Comparison of ENCODE assay signal across 11 mouse cellular contexts in genomic region chr11:59337955-59338735, GRCm38 (mm10). TPM values are rescaled to one million over a fixed set of nuclear protein-coding genes. Genes with fewer than 3 reads are reported as not detected.
DNase-seq lines count a peak whose midpoint lies in the region; ATAC-seq and TF ChIP-seq lines count a peak whose summit lies in the region.
"Had no signal": no experiment of that assay in that cellular context is flagged by ENCODE, and none has a peak within 500 bp of the region (broad histone marks: within the 10 kb centered on the region; RNA-seq: fewer than 3 reads in every experiment).

No protein-coding gene starts in this region.

- H3K9me3 ChIP-seq in hindbrain, postnatal 0 days (ENCODE audit: low read length), result no peaks in the 10 kb centered on the region
- no peaks in the 10 kb centered on the region for H3K9me3 ChIP-seq in hindbrain, embryonic 16.5 days (ENCODE audit: control insufficient read depth, low read length)
- H3K9me3 ChIP-seq in heart, embryonic 13.5 days, result no peaks in the 10 kb centered on the region
- H3K9me3 ChIP-seq: intestine, embryonic 15.5 days; neural tube, embryonic 15.5 days had no signal

- ATAC-seq in hindbrain, postnatal 0 days, result no peak
- no peak for ATAC-seq in hindbrain, embryonic 16.5 days
- peak; percentile 40; the same call in 1 of the 2 replicates for ATAC-seq in heart, embryonic 13.5 days (ENCODE audit: extremely low read depth, insufficient number of reproducible peaks, low FRiP score, low TSS enrichment)
- ATAC-seq: intestine, embryonic 15.5 days had no signal

- DNase-seq in hindbrain, postnatal 0 days (ENCODE audit: low spot score), result peak; percentile 16
- peak; percentile 30 for DNase-seq in retina, postnatal 1 day
- no peak for DNase-seq in retina, embryonic 14.5 days (ENCODE audit: low spot score)
- DNase-seq in left cerebral cortex, postnatal 25 days (ENCODE audit: low spot score in 2 of 2), result peak; percentile 31 to 77
- DNase-seq in thymus, postnatal 0 days (ENCODE audit: low spot score), result no peak
- DNase-seq in thymus, postnatal 14 days, result no peak
- DNase-seq: cerebellum, adult 9-10 months had no signal

- H3K4me1 ChIP-seq in hindbrain, postnatal 0 days (ENCODE audit: insufficient read depth, low read length), result no peaks in the 10 kb centered on the region
- H3K4me1 ChIP-seq in hindbrain, embryonic 16.5 days (ENCODE audit: control insufficient read depth, insufficient read depth, low read depth, low read length), result no peaks in the 10 kb centered on the region
- peaks cover 35% of the 10 kb centered on the region for H3K4me1 ChIP-seq in heart, embryonic 13.5 days

- no peak overlapping the region for H3K9ac ChIP-seq in hindbrain, postnatal 0 days (replicated peaks; ENCODE audit: low read length)
- H3K9ac ChIP-seq in hindbrain, embryonic 16.5 days (ENCODE audit: low read depth, low read length), result no peak overlapping the region
- no peak overlapping the region for H3K9ac ChIP-seq in heart, embryonic 13.5 days
- H3K9ac ChIP-seq: intestine, embryonic 15.5 days; neural tube, embryonic 15.5 days had no signal

- intact Hi-C loops in left cerebral cortex, postnatal 25 days (cut with DNase I), result loop anchor here (1.0 to 2.0 kb wide), 2 partner anchors 33 to 159 kb away; no protein-coding TSS in a partner anchor

- no peak overlapping the region for H3K4me3 ChIP-seq in hindbrain, postnatal 0 days (ENCODE audit: low read length)
- no peak overlapping the region for H3K4me3 ChIP-seq in hindbrain, embryonic 16.5 days (ENCODE audit: low read length)
- no peak overlapping the region for H3K4me3 ChIP-seq in heart, embryonic 13.5 days
- H3K4me3 ChIP-seq: intestine, embryonic 15.5 days; neural tube, embryonic 15.5 days had no signal

- no peak overlapping the region for H3K4me2 ChIP-seq in hindbrain, postnatal 0 days (ENCODE audit: low read depth, low read length)
- H3K4me2 ChIP-seq in hindbrain, embryonic 16.5 days (ENCODE audit: low read length), result no peak overlapping the region
- H3K4me2 ChIP-seq in heart, embryonic 13.5 days, result peak overlapping the region; percentile 18
- H3K4me2 ChIP-seq: intestine, embryonic 15.5 days; neural tube, embryonic 15.5 days had no signal

- no peaks in the 10 kb centered on the region for H3K36me3 ChIP-seq in hindbrain, postnatal 0 days (ENCODE audit: insufficient read depth, low read length)
- no peaks in the 10 kb centered on the region for H3K36me3 ChIP-seq in hindbrain, embryonic 16.5 days (ENCODE audit: control insufficient read depth, insufficient read depth, low read length)
- H3K36me3 ChIP-seq in heart, embryonic 13.5 days, result no peaks in the 10 kb centered on the region
- H3K36me3 ChIP-seq: intestine, embryonic 15.5 days; neural tube, embryonic 15.5 days had no signal

- no peaks in the 10 kb centered on the region for H3K27me3 ChIP-seq in hindbrain, postnatal 0 days (ENCODE audit: insufficient read depth, low read length)
- H3K27me3 ChIP-seq in hindbrain, embryonic 16.5 days (replicated peaks; ENCODE audit: control insufficient read depth, insufficient read depth, low read length), result no peaks in the 10 kb centered on the region
- no peaks in the 10 kb centered on the region for H3K27me3 ChIP-seq in heart, embryonic 13.5 days (replicated peaks)
- H3K27me3 ChIP-seq: intestine, embryonic 15.5 days; neural tube, embryonic 15.5 days had no signal

- no peak for TF ChIP-seq CTCF in hindbrain, postnatal 0 days (IDR thresholded peaks at IDR 0.05; ENCODE audit: low read depth)

- H3K27ac ChIP-seq in hindbrain, postnatal 0 days, result 0 out of 2 replicates have a peak overlapping the region, but pooled peaks have one; percentile 15
- H3K27ac ChIP-seq in hindbrain, embryonic 16.5 days (ENCODE audit: low read depth, low read length), result no peak overlapping the region
- peak overlapping the region; percentile 65 for H3K27ac ChIP-seq in heart, embryonic 13.5 days (replicated peaks)
- H3K27ac ChIP-seq: intestine, embryonic 15.5 days; neural tube, embryonic 15.5 days had no signal

- 56% methylated on average over 13 of the region's 13 CpGs for WGBS in hindbrain, postnatal 0 days
- 60% methylated on average over 13 of the region's 13 CpGs for WGBS in hindbrain, embryonic 16.5 days
- WGBS in heart, embryonic 13.5 days, result 41% methylated on average over 13 of the region's 13 CpGs

RNA-seq across cellular contexts. Expression of gene Wnt9a, which starts 31.4 kb away (rescaled TPM):
- total RNA-seq in hindbrain, postnatal 0 days (2014; rRNA removed), result 2.8 and 4.5 TPM in 2 replicates
- 2.1 and 2.3 TPM in 2 replicates for polyA plus RNA-seq in hindbrain, postnatal 0 days (2015; fragmentation: Nextera tagmentation; extraction: Ambion mirVana)
- 3.1 and 3.5 TPM in 2 replicates for polyA plus RNA-seq in hindbrain, embryonic 16.5 days (2015; fragmentation: Nextera tagmentation; extraction: Ambion mirVana)
- 2.8 and 2.9 TPM in 2 replicates for polyA plus RNA-seq in heart, embryonic 13.5 days (2015; fragmentation: Nextera tagmentation; extraction: Ambion mirVana)
- total RNA-seq in left cerebral cortex, postnatal 25 days (2021), result 10 to 100 TPM; 17.0 to 18.7 TPM
- 1.2 TPM in 2 replicates for polyA plus RNA-seq in thymus, postnatal 0 days (2015; fragmentation: Nextera tagmentation; extraction: Ambion mirVana)

RNA-seq across cellular contexts. Expression of gene Prss38, which starts 37.3 kb away (rescaled TPM):
- not detected in 2 replicates for total RNA-seq in hindbrain, postnatal 0 days (2014; rRNA removed)
- not detected in 2 replicates for polyA plus RNA-seq in hindbrain, postnatal 0 days (2015; fragmentation: Nextera tagmentation; extraction: Ambion mirVana)
- polyA plus RNA-seq in hindbrain, embryonic 16.5 days (2015; fragmentation: Nextera tagmentation; extraction: Ambion mirVana), result not detected in 2 replicates
- polyA plus RNA-seq in heart, embryonic 13.5 days (2015; fragmentation: Nextera tagmentation; extraction: Ambion mirVana), result not detected in 2 replicates
- total RNA-seq in left cerebral cortex, postnatal 25 days (2021), result not detected
- polyA plus RNA-seq in thymus, postnatal 0 days (2015; fragmentation: Nextera tagmentation; extraction: Ambion mirVana), result not detected in 2 replicates
- polyA plus RNA-seq: intestine, embryonic 15.5 days; neural tube, embryonic 15.5 days had no signal

RNA-seq across cellular contexts. Expression of gene Wnt3a, which starts 47.6 kb away (rescaled TPM):
- total RNA-seq in hindbrain, postnatal 0 days (2014; rRNA removed), result 0.61 and 0.68 TPM in 2 replicates
- polyA plus RNA-seq in hindbrain, postnatal 0 days (2015; fragmentation: Nextera tagmentation; extraction: Ambion mirVana), result 0.31 and 0.44 TPM in 2 replicates
- 0.45 and 0.77 TPM in 2 replicates for polyA plus RNA-seq in hindbrain, embryonic 16.5 days (2015; fragmentation: Nextera tagmentation; extraction: Ambion mirVana)
- not detected in 2 replicates for polyA plus RNA-seq in heart, embryonic 13.5 days (2015; fragmentation: Nextera tagmentation; extraction: Ambion mirVana)
- not detected for total RNA-seq in left cerebral cortex, postnatal 25 days (2021)
- 0.13 and 0.20 TPM in 2 replicates for polyA plus RNA-seq in thymus, postnatal 0 days (2015; fragmentation: Nextera tagmentation; extraction: Ambion mirVana)
- polyA plus RNA-seq: intestine, embryonic 15.5 days had no signal

Comparison
In these comparisons a context has a peak if more than half of its experiments do, and no peak if none do; other contexts are left out.
1. DNase-seq: peak in hindbrain, postnatal 0 days (single experiment), retina, postnatal 1 day (single experiment) and left cerebral cortex, postnatal 25 days (2 of 2); none in retina, embryonic 14.5 days (single experiment), thymus, postnatal 0 days (single experiment) and thymus, postnatal 14 days (single experiment).